13 mouse cellular contexts compared by ENCODE assay signal in the genomic region with DNA sequence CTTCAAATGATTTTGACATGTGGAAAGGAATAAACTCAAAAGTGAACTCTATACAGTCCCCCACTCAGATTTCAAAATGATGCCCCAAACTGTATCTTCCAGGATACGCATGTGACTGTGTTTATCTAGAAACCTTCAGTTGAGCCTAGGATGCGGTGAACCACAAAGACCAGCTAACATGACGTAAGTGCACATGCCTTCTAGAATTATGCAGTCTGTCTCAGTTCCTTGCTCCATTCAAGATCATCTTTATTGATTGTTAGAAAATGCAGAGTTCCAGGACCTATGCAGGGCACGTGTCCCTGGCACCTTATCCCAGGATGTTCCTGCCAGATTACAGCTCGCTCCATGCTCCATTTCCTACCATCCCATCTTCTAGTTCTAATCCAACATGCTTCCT.
DNase-seq lines count a peak whose midpoint lies in the region; TF ChIP-seq lines count a peak whose summit lies in the region.
"Had no signal": no experiment of that assay in that cellular context is flagged by ENCODE, and none has a peak within 500 bp of the region (broad histone marks: within the 10 kb centered on the region; RNA-seq: fewer than 3 reads in every experiment).

No protein-coding gene starts in this region.

- intact Hi-C loops in heart, postnatal 14 days (cut with DNase I), result no loop called here
- intact Hi-C loops in heart, adult 2 months (cut with DNase I), result no loop called here

- no peak for TF ChIP-seq EP300 in heart, adult 2 months (IDR thresholded peaks at IDR 0.05; ENCODE audit: insufficient read depth, low read depth, low read length)

- no peak for TF ChIP-seq POLR2A in heart, adult 2 months (IDR thresholded peaks at IDR 0.05; ENCODE audit: insufficient read depth, low read depth, low read length)

- no peaks in the 10 kb centered on the region for H3K79me2 ChIP-seq in heart, adult 2 months (replicated peaks; ENCODE audit: control insufficient read depth, insufficient read depth, low read length)

- no peaks in the 10 kb centered on the region; the same call in 1 of the 2 replicates for H3K27me3 ChIP-seq in splenic B cell, adult 2 months (ENCODE audit: control insufficient read depth, insufficient read depth, low read length, poor library complexity, severe bottlenecking)
- no peaks in the 10 kb centered on the region for H3K27me3 ChIP-seq in heart, adult 2 months (ENCODE audit: control insufficient read depth, insufficient read depth, low read length)
- H3K27me3 ChIP-seq: embryonic facial prominence, embryonic 12.5 days had no signal

- H3K4me1 ChIP-seq in heart, adult 2 months (ENCODE audit: control insufficient read depth, insufficient read depth, low read length), result no peaks in the 10 kb centered on the region
- H3K4me1 ChIP-seq: embryonic facial prominence, embryonic 12.5 days; limb, embryonic 10.5 days had no signal

- no peak overlapping the region for H3K27ac ChIP-seq in heart, adult 2 months
- H3K27ac ChIP-seq: embryonic facial prominence, embryonic 12.5 days; limb, embryonic 10.5 days had no signal

- no peak overlapping the region for H3K9ac ChIP-seq in heart, adult 2 months (ENCODE audit: low read depth, low read length)
- H3K9ac ChIP-seq: embryonic facial prominence, embryonic 12.5 days had no signal

- no peaks in the 10 kb centered on the region for H3K36me3 ChIP-seq in splenic B cell, adult 2 months (ENCODE audit: control insufficient read depth, insufficient read depth, low read length, poor library complexity, severe bottlenecking)
- no peaks in the 10 kb centered on the region for H3K36me3 ChIP-seq in heart, adult 2 months (ENCODE audit: control insufficient read depth, insufficient read depth, low read length)
- H3K36me3 ChIP-seq: embryonic facial prominence, embryonic 12.5 days; limb, embryonic 10.5 days had no signal

- WGBS in heart, adult 2 months, result 77% methylated on average over 5 of the region's 5 CpGs

- no peak for TF ChIP-seq CTCF in heart, adult 2 months (IDR thresholded peaks at IDR 0.05)

- no peak overlapping the region for H3K4me3 ChIP-seq in heart, adult 2 months
- H3K4me3 ChIP-seq: embryonic facial prominence, embryonic 12.5 days; limb, embryonic 10.5 days had no signal

- DNase-seq in heart, adult 11 months, result peak; percentile 63
- no peak for DNase-seq in heart, postnatal 14 days
- peak; percentile 90 for DNase-seq in CD4-positive, CD25-positive, alpha-beta regulatory T cell, adult 2 months (ENCODE audit: low read depth, low spot score)
- DNase-seq in induced T-regulatory cell, adult 2 months (ENCODE audit: low read depth), result peak; percentile 93
- DNase-seq in splenic B cell, adult 2 months (ENCODE audit: low read depth, low spot score), result peak; percentile 2
- no peak for DNase-seq in B cell, adult 2 months
- no peak for DNase-seq in testis, postnatal 10 days (ENCODE audit: low spot score)
- DNase-seq in heart, adult 2 months, result no peak
- DNase-seq: cerebellum, adult 11 months; cerebellum, postnatal 36 days; kidney, postnatal 10 days had no signal

Comparison
In these comparisons a context has a peak if more than half of its experiments do, and no peak if none do; other contexts are left out.
1. DNase-seq: peak in heart, adult 11 months (single experiment), CD4-positive, CD25-positive, alpha-beta regulatory T cell, adult 2 months (single experiment), induced T-regulatory cell, adult 2 months (single experiment) and splenic B cell, adult 2 months (single experiment); none in heart, postnatal 14 days (0 of 2), B cell, adult 2 months (0 of 2), testis, postnatal 10 days (single experiment) and heart, adult 2 months (0 of 2).